Mouse (Mus musculus): ENCODE measurements around the gene Dnajc10.

Dnajc10 gene

DNA sequence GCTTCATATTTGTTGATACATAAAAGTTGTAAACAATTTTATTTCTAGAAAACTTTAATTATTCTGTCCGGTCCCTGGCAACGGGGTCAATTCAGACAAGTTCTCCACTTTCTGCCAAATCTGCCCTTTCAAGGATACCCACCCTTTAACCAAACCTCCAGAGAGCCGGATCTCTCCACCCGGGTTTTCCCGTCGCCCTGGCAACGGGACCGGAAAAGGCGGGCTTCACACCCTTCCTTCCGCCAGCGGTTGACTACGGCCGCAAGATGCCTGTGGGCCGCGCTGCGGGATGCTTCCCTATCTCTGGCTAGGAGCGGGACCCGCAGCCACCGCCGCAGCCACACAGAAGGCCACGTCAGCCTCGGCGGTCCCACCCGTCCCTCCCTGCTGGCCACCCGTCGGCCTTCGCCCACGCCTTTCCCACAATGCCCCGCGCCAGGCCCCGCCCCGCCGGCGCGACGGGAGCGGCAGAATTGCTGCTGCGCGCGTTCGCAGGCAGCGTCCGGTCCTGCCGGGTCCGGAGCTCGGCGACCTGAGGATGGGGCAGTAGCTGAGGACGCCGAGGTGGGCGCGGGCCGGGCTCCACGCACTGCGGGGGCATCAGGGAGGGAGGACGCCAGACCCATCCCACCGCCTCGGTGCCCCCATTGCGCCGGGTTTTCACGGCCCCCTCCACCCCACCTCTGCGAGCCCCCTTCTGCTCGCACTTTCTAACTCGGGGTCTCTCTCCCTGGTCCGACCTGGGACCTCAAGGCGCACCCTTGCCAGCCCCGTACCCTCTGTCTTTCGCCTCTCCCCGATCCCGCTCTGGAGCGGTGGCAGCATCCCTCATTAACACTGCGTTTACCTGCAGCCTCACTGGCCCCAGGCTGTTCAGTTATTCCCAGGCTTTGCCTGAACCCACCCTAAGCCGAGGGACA is at the start of gene Dnajc10:
Gene Dnajc10 (plus strand): TSS at position 225 of the 920 bp plus-strand sequence.
- peak; percentile 95 for DNase-seq

GRCm38 (mm10) chr2:80266894-80267293 is 48.4 kb upstream of the Dnajc10 start:
- DNase-seq: peak; percentile 82

GRCm38 (mm10) chr2:80268053-80268452 is 47.2 kb upstream of the Dnajc10 start:
- DNase-seq: no peak

- DNase-seq: no peak
Observed at GRCm38 (mm10) chr2:80271431-80271830, 43.8 kb upstream of the Dnajc10 start.

GRCm38 (mm10) chr2:80273038-80273437 is 42.2 kb upstream of the Dnajc10 start:
- no peak for DNase-seq

DNA sequence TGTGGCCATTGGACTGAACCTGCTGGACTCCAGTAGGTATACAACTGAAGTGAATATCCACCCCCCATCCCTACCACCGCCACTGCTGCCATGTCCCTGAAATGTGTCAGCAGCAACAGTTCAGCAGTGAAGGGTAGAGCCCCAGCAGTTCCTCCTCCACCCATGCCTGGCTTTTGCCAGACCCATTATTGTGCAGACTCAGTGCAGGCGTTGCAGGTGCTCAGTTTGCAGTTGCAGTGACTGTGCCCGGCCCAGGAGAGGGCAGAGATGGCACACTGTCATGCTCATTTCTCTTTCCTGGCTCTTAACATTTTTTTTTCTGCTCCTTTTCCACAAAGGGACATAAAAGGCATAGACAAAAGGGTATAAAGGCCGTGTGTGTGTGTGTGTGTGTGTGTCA is 41.5 kb upstream of the Dnajc10 start:
- no peak for DNase-seq

- peak; percentile 60 for DNase-seq
Observed at GRCm38 (mm10) chr2:80275136-80275535, 40.1 kb upstream of the Dnajc10 start.

DNA sequence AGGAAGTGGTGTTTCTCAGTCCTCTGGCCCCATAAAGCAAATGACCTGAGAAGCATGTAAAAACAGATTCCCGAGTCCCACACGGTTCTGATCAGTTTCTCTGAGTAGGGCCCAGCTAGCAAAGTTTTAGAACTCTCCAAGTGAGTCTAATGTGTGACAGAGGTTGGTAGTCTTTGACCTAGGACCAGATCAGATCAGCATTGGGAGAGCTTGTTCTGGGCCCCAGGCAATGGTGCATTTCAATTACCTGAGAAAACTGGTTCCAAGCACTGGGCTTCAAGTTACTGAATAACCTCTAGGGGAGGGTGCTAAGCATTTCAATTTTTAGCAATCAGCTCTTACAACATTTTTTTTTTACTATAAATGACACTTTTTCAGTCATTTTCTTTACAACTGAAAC is 33.1 kb upstream of the Dnajc10 start:
- no peak for DNase-seq

GRCm38 (mm10) chr2:80286397-80286796 is 28.9 kb upstream of the Dnajc10 start:
- no peak for DNase-seq

GRCm38 (mm10) chr2:80292172-80292571 is 23.1 kb upstream of the Dnajc10 start, which contains the start of gene Prdx6b:
Gene Prdx6b (plus strand): TSS chr2:80292472.
- DNase-seq: no peak

GRCm38 (mm10) chr2:80298334-80298733 is 16.9 kb upstream of the Dnajc10 start:
- DNase-seq: no peak

GRCm38 (mm10) chr2:80300806-80301205 is 14.5 kb upstream of the Dnajc10 start:
- DNase-seq: no peak

DNA sequence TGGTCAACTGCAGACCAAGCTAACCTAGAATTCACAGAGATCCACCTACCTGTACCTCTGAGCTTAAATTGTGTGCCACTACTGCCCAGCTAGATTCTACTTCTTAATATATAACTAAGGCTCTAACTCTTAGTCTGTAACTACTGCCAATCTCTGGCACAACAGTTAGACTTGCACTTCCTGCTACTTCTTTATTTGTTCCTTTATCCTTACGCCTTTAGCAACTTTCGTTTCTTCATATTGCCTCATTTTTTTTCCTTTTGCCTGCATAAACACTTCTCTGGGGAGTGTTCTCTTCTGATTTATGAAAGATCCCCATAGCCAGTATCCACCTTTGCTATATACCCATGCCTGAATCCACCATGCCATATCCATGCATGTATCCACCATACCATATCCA is 11.3 kb upstream of the Dnajc10 start:
- DNase-seq: no peak

DNA sequence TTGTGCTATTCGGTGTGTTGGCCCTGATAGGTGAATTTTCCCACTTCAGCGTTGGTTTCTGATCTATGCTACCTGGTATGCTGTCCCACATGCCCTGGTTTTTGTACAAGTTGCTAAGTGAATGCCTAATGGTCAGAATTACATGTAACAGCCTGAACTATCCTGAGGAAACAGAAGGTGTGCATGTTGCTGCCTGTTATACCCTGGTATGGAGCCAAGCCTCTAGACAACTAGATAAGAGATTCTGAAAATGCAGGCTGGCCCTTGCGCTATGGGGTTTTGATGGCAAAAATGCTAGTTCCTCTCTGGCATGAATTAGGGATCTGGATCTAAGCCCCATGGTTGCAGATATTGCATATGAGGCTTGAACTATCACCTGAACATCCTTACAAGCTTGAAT is 7.6 kb upstream of the Dnajc10 start:
- DNase-seq: no peak

DNA sequence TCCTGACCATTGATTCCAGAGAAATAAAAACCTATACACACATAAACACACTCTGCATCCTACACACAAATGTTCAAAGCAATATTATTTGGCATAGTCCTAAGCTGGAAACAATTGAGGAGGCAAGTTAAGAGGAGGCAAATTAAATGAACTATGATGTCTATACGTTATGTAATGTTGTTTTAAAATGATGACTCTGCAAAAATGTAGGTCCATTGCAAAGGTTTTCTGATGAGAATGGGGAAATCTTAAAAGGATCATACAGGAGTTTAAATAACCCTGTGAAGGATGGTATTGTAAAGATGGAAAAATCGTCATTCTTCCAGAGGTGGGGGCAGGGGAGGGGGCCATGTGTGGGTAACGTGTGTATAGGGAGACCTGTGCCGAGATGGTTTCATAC is 5.5 kb upstream of the Dnajc10 start:
- DNase-seq: no peak

- DNase-seq: no peak
Observed at GRCm38 (mm10) chr2:80310772-80311171, 4.5 kb upstream of the Dnajc10 start.

- DNase-seq: no peak
Observed at GRCm38 (mm10) chr2:80311350-80311749, 3.9 kb upstream of the Dnajc10 start.

DNA sequence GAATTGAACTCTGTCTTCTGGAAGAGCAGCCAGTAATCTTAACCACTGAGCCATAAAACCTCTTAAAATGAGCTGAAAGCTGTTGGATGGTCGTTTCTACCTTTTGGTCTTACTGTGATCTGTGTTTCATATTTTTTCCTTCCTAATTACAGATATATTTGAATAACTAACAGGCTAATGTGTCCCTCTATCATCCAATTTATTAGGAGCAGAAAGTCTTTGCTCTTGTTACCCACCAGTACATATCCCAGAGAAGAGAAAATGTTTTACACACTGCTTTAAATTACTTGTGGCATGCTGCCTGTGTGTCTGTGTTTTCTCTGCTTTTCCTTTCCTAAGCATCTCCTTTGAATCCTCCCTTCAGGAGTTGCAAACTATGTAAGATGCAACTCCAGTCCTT is 1.1 kb upstream of the Dnajc10 start:
- DNase-seq: no peak

DNA sequence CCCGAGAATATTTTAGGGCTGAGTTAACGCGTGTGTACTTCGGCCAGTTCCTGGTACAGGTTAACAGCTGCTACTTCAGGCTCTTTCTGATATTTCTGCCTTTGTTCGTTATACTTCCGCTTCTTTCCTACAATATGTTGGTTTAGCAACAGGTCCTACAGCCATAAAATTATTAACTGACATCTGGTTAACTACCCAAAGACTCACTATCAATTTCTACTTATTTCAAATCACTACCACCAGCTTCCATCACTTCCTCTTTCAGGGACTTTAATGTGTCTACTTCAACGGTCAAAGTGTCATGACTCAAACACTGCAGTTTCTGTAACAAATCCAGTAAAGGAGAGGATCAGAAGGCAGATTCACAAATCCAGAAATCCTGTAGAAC is 418 bp upstream of the Dnajc10 start:
- DNase-seq: no peak

DNA sequence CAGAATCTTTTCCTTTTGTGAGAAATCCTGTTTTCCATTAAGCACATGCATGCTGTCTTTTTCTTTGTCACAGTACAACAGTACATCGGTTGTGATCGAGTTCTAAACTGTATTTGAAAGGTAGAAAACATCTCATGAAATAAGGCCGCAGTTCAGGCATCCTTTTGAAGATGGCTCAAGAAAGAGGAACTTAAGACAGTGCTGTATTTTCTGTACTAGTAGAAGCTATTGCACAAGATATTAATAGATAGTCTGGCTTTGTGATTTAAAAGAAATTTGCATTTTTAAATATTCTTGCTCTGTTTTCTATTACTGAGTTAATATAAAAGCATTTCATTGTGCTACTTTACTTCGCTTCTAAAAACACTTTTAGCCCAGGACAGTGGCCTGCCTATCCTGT is 7.6 kb downstream of the Dnajc10 start:
- no peak for DNase-seq

DNA sequence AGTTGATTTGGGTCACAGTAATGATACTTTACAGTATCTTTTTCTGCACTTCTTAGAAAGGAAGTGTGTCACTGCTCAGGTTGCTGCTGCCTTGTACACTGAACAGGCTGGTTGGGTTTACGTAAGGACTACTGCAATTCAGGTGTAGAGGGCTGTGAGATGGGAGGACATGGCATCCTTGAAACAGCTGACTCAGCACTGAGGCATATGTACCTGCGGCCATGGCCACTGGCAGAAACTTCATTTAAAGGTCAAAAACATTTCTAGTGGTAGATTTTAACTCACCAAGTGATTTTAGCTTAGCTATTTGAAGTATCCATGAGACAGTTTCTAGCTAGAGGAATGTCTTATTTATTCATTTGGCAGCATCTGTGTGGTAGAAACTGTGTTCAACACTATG is 10.5 kb downstream of the Dnajc10 start:
- DNase-seq: no peak

GRCm38 (mm10) chr2:80327272-80327671 is 12.0 kb downstream of the Dnajc10 start:
- no peak for DNase-seq

DNA sequence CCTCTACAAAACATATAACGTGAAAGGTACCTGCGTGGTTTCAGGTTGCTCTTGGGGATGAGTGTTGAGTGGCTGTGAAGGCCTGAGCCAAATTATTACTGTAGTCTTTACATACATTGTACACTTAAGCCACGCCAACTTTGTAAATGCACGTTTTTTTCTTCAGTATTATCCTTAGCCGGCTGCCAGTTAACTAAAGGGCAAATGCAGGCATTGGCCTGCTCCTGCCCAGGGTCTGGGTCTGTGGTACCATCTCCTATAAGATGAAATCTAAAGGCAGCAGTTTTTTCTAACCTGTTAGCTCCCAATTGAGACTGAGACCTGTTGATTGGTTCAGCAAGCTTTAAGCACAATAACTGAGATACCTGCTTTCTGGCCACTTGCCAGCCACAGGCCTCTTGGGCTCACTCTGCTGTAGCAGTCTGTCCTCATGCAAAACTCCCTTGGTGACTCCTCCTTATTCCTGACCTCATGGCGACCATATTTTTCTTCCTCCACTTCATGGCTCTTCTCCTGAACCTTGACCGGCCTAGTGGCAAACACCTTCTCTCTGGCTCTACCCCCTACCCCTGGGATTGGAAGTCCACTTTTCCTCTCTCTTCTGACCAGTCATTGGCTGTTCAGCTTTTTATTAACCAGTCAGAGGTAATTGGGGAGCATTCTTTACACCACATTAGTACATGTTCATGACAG is 13.8 kb downstream of the Dnajc10 start:
- no peak for DNase-seq

DNA sequence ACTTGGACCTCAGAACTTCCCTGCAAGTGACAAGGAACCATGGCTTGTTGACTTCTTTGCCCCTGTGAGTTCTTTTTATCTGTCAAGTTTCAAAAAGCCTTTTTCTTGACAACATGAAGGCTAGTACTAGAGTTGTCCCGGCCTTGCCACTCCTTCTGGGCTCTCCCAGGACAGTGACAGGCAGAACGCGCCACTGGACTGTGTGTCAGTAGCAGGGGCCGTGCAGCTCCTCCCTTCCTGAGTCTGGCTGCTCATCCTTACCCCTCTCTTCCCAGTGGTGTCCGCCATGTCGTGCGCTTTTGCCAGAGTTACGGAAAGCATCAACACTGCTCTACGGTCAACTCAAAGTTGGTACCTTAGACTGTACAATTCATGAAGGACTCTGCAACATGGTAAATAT is 25.3 kb downstream of the Dnajc10 start:
- DNase-seq: no peak

All from right cerebral cortex, adult 18-20 months (tissue).